Mouse (Mus musculus) hindbrain, embryonic 11.5 days (tissue): ENCODE results near the gene Mgat3. TPM values are rescaled to one million over a fixed set of nuclear protein-coding genes. Genes with fewer than 3 reads are reported as not detected.

Experiments used
- ATAC-seq: fragments of 200-750 bp; cut with Nextera tagmentation; 2 replicates; pipeline ENCODE4 v1.8.0; 2017; ENCODE audit warnings: mild to moderate bottlenecking, moderate TSS enrichment, moderate library complexity; ENCODE audit not compliant: low FRiP score
- DNase-seq: peaks from one replicate; pipeline ENCODE4 v3.0.0-alpha.2; 2015; ENCODE audit warnings: low spot score
- H3K27ac ChIP-seq: fragments of 300-500 bp; sonication (generic); 2 replicates; pipeline ENCODE4 v1.5.1; 2014; ENCODE audit warnings: mild to moderate bottlenecking, low read depth, low read length
- H3K27me3 ChIP-seq: fragments of 300-500 bp; sonication (generic); 2 replicates; pipeline ENCODE4 v1.6.1; 2014; ENCODE audit warnings: mild to moderate bottlenecking, low read length, moderate library complexity, mixed read lengths; ENCODE audit not compliant: control insufficient read depth, insufficient read depth
- H3K36me3 ChIP-seq: fragments of 300-500 bp; sonication (generic); 2 replicates; pipeline ENCODE4 v1.6.1; 2014; ENCODE audit warnings: mild to moderate bottlenecking, low read length, moderate library complexity, mixed read lengths; ENCODE audit not compliant: control insufficient read depth, insufficient read depth
- H3K4me1 ChIP-seq: fragments of 300-500 bp; sonication (generic); replicated peaks from 2 replicates; pipeline ENCODE4 v1.6.1; 2014; ENCODE audit warnings: low read length, mixed read lengths; ENCODE audit not compliant: control insufficient read depth, insufficient read depth
- H3K4me2 ChIP-seq: fragments of 300-500 bp; sonication (generic); replicated peaks from 2 replicates; pipeline ENCODE4 v1.6.1; 2014; ENCODE audit warnings: mild to moderate bottlenecking, low read depth, low read length
- H3K4me3 ChIP-seq: fragments of 300-500 bp; sonication (generic); 2 replicates; pipeline ENCODE4 v1.5.1; 2014; ENCODE audit warnings: low read depth, low read length
- H3K9ac ChIP-seq: fragments of 300-500 bp; sonication (generic); 2 replicates; pipeline ENCODE4 v1.6.1; 2014; ENCODE audit warnings: low read depth, low read length
- H3K9me3 ChIP-seq: fragments of 300-500 bp; sonication (generic); 2 replicates; pipeline ENCODE4 v1.6.1; 2016; ENCODE audit warnings: low read length; ENCODE audit not compliant: control insufficient read depth
- WGBS: fragments of 180-500 bp; shearing (Covaris S2); extraction: QIAGEN DNeasy Blood & Tissue Kit; methylation state at CpG from one replicate; pipeline ENCODE4 v1.1.7; 2014; 5-methylcytosine and 5-hydroxymethylcytosine counted together
- polyA plus RNA-seq: library from polyadenylated mRNA; unstranded; fragments of >200 nt; fragmentation: Nextera tagmentation; extraction: Ambion mirVana; gene quantifications from 2 replicates; pipeline ENCODE4 v1.2.1, GENCODE M21; 2014

Gene Mgat3
- polyA plus RNA-seq, 1 experiment from 2014 or later: 9.8 TPM

- no peak overlapping the region for H3K4me3 ChIP-seq
- H3K27ac ChIP-seq: no peak overlapping the region
- H3K9ac ChIP-seq: no peak overlapping the region
- no peaks in the 10 kb centered on the region for H3K27me3 ChIP-seq
- H3K4me2 ChIP-seq: no peak overlapping the region
- no peaks in the 10 kb centered on the region for H3K4me1 ChIP-seq
- no peaks in the 10 kb centered on the region for H3K9me3 ChIP-seq
- H3K36me3 ChIP-seq: no peaks in the 10 kb centered on the region
- WGBS: 46% methylated on average over 2 of the region's 2 CpGs
- no peak for ATAC-seq
- DNase-seq: peak; percentile 71
These were observed 52.3 kb downstream of the Mgat3 start for GRCm38 (mm10) chr15:80225796-80226195.

- Histone ChIP-seq H3K27me3 (no peaks in the 10 kb centered on the region), H3K27ac (no peak overlapping the region), H3K9me3 (no peaks in the 10 kb centered on the region), H3K4me1 (no peaks in the 10 kb centered on the region), H3K9ac (no peak overlapping the region), H3K36me3 (no peaks in the 10 kb centered on the region), H3K4me3 (no peak overlapping the region), H3K4me2 (no peak overlapping the region)
- no peak for ATAC-seq
- WGBS: 66% methylated on average over 17 of the region's 17 CpGs
- DNase-seq: no peak
These were observed 54.7 kb downstream of the Mgat3 start for GRCm38 (mm10) chr15:80228071-80228800.

GRCm38 (mm10) chr15:80232331-80232730 is 58.8 kb downstream of the Mgat3 start:
- H3K27ac ChIP-seq: no peak overlapping the region
- H3K4me2 ChIP-seq: no peak overlapping the region
- H3K36me3 ChIP-seq: no peaks in the 10 kb centered on the region
- no peaks in the 10 kb centered on the region for H3K27me3 ChIP-seq
- no peaks in the 10 kb centered on the region for H3K9me3 ChIP-seq
- H3K4me1 ChIP-seq: no peaks in the 10 kb centered on the region
- H3K9ac ChIP-seq: no peak overlapping the region
- WGBS: 41% methylated on average over 2 of the region's 2 CpGs
- no peak overlapping the region for H3K4me3 ChIP-seq
- ATAC-seq: no peak
- no peak for DNase-seq

- Histone ChIP-seq H3K27ac (peak overlapping the region; percentile 60), H3K36me3 (no peaks in the 10 kb centered on the region), H3K4me1 (no peaks in the 10 kb centered on the region), H3K27me3 (no peaks in the 10 kb centered on the region), H3K4me3 (no peak overlapping the region), H3K9me3 (no peaks in the 10 kb centered on the region), H3K9ac (no peak overlapping the region), H3K4me2 (no peak overlapping the region)
- peak; percentile 28 for ATAC-seq
- 69% methylated on average over 4 of the region's 4 CpGs for WGBS
- no peak for DNase-seq
These were observed 59.5 kb downstream of the Mgat3 start for GRCm38 (mm10) chr15:80233053-80233452.

- Histone ChIP-seq H3K27ac (peak within 1 kb of the TSS; percentile 60), H3K9me3 (no peaks in the 10 kb centered on the region), H3K4me3 (peak within 1 kb of the TSS; percentile 95), H3K27me3 (no peaks in the 10 kb centered on the region), H3K4me2 (peak within 1 kb of the TSS; percentile 80), H3K36me3 (no peaks in the 10 kb centered on the region), H3K4me1 (no peaks in the 10 kb centered on the region), H3K9ac (peak within 1 kb of the TSS; percentile 88)
- ATAC-seq: peak; percentile 97
- peak; percentile 99 for DNase-seq
- under 1% methylated on average over 65 of the region's 67 CpGs for WGBS
These were observed 60.4 kb downstream of the Mgat3 start, which contains the start of gene Mief1 for GRCm38 (mm10) chr15:80233733-80234509. Gene Mief1, plus strand, starts transcription at chr15:80234018.

- Histone ChIP-seq H3K27ac (no peak within 1 kb of the TSS), H3K36me3 (no peaks in the 10 kb centered on the region), H3K4me2 (peak within 1 kb of the TSS; percentile 80), H3K27me3 (no peaks in the 10 kb centered on the region), H3K9ac (peak within 1 kb of the TSS; percentile 88), H3K9me3 (no peaks in the 10 kb centered on the region), H3K4me1 (no peaks in the 10 kb centered on the region), H3K4me3 (peak within 1 kb of the TSS; percentile 95)
- DNase-seq (no peak), ATAC-seq (no peak)
- WGBS: 95% methylated on average over 9 of the region's 9 CpGs
These were observed 62.0 kb downstream of the Mgat3 start, which contains the start of gene AC140267.1 for GRCm38 (mm10) chr15:80235535-80235934. Gene AC140267.1, plus strand, starts transcription at chr15:80235835.

- ATAC-seq (no peak), DNase-seq (no peak)
- Histone ChIP-seq H3K36me3 (peaks cover 18% of the 10 kb centered on the region; the same call in 1 of the 2 replicates), H3K9me3 (no peaks in the 10 kb centered on the region), H3K27me3 (no peaks in the 10 kb centered on the region), H3K9ac (no peak overlapping the region), H3K4me2 (no peak overlapping the region), H3K4me1 (no peaks in the 10 kb centered on the region), H3K4me3 (no peak overlapping the region), H3K27ac (no peak overlapping the region)
- WGBS: 95% methylated on average over 12 of the region's 12 CpGs
These were observed 74.6 kb downstream of the Mgat3 start for GRCm38 (mm10) chr15:80248135-80248534.

- 100% methylated on average over 1 of the region's 1 CpGs for WGBS
- Histone ChIP-seq H3K9ac (no peak overlapping the region), H3K36me3 (peaks cover 18% of the 10 kb centered on the region; the same call in 1 of the 2 replicates), H3K4me1 (no peaks in the 10 kb centered on the region), H3K27ac (no peak overlapping the region), H3K4me3 (no peak overlapping the region), H3K27me3 (no peaks in the 10 kb centered on the region), H3K9me3 (no peaks in the 10 kb centered on the region), H3K4me2 (no peak overlapping the region)
- DNase-seq (no peak), ATAC-seq (no peak)
These were observed 75.1 kb downstream of the Mgat3 start for GRCm38 (mm10) chr15:80248596-80248995.
